Mouse (Mus musculus): ENCODE data around the gene Gm8126.
"Not testable (repeated sequence)": the region's sequence is repeated elsewhere in the genome, so short reads cannot be mapped to it uniquely, and the experiment has no call there.

Gm8126 gene

DNA sequence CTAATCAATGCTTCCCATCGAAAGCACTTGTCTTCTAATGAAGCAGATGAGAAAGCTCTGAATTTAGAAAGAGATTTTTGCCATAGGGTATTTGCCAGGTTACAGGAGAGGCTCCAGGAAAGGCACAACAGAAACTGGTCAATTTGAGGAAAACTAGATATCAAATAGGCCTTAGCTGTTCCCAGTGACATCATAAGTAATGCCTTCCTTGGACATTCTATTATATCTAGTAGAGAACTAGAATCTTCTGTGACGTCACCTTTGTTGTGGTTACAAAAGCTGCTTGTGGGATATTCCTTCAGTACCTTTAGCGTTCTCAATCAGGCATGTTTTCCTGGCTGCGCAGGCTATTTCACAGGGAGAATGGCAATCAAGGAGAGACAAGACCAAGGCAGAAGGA, at the start of gene Gm8126:
TSS of gene Gm8126 (plus strand) at position 301 of the 400 bp plus-strand sequence.
- DNase-seq: not testable (repeated sequence)

DNA sequence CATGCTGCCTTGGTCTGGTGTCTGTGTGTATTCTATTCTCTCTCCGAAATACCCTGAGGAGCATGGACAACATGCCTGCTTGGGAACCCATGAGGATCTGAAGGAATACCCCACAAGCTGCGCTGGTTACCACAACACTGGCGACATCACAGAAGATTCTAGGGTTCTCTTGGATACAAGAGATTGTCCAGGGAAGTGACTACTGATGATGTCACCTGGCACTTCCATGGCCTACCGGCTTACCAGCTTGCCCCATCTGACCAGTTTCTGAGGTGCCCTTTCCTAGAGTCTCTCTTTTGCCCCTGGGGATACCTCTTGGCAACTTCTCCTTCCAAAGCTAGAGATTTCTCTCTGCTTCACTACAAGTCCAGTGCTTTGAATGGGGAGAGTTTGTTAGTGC, 23.2 kb upstream of the Gm8126 start, which contains the start of gene Gm8122:
TSS of gene Gm8122 (minus strand) at position 101 of the 400 bp plus-strand sequence.
- not testable (repeated sequence) for DNase-seq

DNA sequence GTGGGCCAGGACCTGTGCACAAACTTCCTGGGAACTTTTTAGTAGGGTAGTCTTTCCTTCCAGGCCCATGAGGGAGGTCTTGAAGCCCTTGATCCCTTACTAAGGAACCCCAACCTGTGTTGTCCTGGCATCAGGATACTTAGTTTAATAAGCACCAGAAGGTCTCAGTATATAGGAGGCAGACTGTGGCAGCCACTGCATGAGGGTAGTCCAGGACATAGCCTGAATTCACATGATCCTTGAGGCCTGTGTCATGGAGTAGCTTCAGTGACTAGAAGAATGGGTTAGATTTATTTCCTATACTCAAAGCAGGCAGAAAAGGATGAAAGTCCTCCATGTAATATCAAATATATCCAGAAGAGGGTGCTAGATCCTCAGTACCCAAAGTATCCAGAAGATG, 20.7 kb upstream of the Gm8126 start:
- not testable (repeated sequence) for DNase-seq

DNA sequence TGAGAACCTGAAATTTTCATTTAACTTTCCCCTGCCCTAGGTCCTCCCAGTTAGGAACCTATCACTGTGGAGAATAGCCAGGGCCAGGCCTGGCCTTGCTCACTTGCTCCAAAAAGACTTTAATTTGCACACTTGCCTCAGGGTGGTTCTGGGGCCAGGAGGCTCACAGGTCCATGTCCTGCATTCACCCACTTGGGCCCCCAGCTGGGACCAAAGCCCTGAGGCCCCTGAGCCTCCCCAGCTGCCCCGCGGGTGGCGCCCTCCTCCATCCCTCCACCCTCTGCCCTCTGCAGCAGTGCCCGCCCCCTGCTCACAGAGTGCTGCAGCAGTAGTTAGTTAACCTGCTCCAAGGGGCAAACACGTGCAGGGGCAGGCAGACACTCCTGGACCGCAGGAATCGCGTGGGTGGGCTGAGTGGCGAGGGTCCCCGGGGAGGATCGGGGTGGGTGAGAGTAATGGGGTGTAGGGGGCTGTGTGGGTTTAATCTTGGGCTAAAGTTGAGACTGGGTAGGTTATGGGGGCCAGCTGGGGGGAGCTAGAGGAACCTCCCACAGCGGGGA, 8.8 kb upstream of the Gm8126 start:
- peak in 1 of 2 experiments; percentile 33 for DNase-seq

DNA sequence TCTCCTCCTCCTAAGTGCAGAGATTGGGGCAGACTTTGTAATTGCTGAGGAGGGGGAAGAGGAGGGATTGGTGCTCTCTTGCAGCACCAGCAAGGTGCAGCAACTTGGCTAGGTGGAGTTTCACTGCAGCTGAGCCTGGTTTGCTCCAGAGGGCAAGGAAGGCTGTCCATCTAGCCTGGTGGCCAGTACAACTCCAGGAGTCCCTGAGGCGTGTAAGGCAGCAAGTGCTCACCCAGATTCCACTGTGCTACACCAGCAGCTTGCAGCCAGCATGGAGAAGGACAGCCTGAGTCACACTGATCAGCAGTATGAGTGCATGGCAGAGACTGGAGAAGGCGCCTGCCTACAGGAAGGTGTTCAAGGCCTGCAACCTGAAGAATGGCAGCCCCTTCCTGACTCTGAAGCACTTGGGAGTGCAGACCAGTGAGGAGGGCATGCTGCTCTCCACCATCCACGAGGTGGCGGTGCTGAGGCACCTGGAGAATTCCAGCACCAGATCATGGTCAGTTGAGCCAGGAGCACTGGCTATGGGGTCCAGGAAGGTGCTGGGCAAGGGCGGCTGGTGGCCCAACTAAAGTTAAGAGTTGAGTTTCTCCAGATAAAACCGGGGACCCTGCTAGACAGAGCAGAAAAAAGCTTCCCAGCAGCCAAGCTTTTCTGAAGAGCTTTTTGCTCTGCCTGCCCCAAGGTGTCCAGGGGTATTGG, 7.7 kb upstream of the Gm8126 start:
- peak in 1 of 2 experiments; percentile 55 for DNase-seq

DNA sequence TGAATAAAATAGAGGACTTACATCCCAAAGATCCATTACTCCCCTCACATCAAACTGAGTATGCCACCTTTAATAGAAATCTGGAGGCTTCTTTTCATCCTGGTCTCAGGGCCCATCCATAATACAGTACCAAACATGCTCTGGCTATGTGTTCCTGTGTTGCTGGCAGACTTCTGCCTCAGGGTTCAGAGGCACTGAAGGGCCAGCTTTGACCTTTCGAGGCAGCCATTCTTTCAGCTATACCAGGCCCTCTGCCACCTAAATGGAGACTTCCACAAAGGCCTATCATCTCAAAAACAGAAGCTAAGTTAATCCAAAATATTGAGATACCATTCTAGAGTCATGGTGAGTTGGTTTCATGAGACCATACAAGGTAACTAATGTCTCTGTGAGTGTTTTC, 1.9 kb upstream of the Gm8126 start:
- not testable (repeated sequence) for DNase-seq

DNA sequence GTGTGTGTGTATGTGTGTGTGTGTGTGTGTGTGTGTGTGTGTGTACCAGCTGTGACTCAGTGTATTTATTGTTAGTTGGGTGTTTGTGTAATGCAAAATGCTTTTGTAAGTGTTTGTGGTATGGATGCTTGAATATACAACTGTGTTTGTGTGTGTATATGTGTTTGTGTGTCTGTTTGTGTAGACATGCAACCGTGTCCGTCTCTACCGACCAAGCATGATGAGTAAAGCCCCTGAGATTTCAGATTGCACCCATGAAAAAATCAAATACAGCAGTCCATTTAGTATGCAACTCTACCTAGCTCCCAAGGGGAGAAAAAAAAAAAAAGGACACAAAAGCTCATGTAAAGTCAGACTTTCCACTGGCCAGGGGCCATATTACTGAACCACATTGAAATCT, 5.0 kb downstream of the Gm8126 start:
- not testable (repeated sequence) for DNase-seq

DNA sequence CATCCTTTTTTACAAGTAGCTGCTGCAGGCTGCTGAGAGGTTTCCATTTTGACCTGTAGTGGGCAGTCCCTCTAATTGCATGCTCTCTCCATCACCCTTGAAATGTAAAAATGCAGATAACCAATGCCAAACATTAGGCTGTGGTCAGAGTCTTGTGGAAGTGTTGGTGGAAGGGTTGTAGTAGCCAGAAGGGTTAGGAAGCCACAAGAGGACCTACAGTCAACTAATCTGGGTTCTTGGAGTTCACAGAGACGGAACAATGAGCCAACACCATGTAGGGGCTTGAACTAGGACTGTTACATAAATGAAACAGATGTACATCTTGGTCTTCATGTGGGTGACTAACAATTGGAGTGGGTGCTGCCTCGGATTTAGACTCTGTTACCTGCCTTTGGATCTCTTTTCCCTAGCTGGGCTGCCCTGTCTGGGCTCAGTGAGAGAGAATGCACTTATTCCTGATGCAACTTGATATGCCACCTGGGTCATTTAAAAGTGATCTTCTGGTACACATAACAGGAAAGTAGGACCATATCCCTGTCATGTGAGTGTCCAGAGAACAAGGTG, 10.2 kb downstream of the Gm8126 start:
- DNase-seq: not testable (repeated sequence)

DNA sequence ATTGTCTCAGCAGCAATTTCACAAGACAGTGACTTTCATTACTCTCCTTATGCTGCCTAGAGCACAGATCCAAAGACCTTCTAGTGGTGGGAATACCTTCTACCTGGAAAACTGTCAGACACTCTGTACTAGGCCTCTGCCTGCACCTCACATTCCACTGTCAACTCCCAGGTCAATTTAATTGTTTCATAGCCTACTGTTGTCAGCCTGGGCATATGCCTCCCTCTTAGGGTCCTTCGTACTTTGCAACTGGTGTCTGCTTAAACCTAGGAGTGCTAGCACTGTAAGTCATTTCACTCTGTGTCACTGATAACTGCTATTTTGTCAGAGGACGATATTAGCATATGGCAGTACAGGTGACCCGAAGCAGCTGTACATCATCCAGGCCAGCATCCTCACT, 10.8 kb downstream of the Gm8126 start:
- not testable (repeated sequence) for DNase-seq

DNA sequence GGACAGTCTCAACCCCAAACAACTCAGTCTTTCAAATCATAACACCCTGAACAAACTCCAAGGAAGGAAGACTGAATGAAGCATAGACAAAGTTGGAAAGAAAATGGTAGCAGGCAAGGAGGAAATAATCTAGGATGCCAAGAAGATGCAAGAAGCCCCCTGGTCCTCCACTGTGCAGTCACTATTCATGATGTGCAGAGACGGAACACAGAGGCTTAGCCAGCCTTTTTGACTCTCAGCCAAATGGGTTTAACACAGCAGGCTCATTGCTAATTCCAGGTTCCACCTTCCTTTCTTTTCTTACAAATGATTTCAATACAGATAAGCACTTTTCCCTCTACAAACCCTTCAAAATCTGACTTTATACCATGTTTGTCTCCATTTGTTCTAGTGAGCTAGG, 14.7 kb downstream of the Gm8126 start:
- DNase-seq: not testable (repeated sequence)

DNA sequence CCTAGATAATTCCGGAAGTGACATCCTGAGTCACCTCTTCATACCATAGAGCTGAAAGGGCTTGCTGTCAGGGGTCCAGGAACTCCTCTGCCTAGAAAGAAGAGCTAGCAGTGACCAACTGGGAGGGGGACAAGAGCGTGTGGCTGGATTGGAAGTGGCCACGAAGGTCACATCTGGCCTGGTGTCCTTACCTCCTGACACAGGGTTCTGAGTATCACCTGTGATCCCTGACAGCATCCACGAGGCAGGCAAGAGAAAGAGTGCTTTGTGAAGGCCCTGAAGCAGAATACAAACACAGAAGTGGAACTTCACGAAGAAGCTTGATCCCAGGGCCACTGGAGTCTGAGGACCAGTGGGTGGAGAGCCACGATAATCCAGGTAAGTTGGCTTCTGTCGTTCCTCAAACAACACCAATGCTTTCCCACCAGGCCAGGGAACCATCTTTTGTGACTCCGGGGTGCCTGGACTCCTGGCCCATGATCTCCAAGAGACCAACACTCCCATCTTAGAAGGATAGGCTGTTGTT, 16.6 kb downstream of the Gm8126 start, which contains the start of gene Gm9732:
TSS of gene Gm9732 (plus strand) at position 51 of the 526 bp plus-strand sequence.
- not testable (repeated sequence) for DNase-seq

DNA sequence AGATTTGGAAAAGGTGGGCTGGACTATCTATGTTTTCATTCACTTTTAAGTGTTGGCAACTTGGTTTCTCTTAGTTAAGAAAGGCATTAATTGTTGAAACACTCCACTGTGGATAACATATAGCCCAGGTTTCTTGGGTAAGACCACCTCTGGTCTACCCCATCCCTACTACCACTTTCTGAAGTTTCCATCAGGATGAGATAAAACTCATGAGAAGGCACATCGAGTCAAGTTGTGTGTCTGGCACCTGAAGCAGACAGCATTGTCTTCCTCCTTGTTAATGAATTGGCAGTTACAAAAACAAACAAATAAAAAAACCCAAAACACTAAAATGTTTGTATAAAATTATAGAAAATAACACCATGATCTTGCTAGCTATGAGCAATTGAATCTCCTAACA, 17.3 kb downstream of the Gm8126 start:
- not testable (repeated sequence) for DNase-seq

DNA sequence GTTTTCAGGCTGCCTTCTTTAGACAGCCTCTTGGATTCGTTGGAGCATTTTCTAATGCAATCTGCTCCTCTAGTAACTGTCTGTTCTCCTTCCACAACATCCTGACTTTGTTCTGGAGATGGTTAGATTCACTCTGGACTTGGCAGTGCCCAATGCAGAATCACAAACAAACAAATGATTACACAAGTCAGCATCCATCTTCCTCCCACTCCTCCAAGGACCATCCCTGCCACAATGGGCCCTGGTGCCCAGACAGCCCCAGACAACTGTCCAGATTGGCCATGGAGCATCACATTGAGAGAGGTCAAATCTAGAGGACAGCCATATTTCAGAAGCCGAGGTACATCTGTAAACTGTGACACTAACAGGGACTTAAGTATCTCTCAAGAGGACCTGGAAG, 19.0 kb downstream of the Gm8126 start:
- DNase-seq: not testable (repeated sequence)

DNA sequence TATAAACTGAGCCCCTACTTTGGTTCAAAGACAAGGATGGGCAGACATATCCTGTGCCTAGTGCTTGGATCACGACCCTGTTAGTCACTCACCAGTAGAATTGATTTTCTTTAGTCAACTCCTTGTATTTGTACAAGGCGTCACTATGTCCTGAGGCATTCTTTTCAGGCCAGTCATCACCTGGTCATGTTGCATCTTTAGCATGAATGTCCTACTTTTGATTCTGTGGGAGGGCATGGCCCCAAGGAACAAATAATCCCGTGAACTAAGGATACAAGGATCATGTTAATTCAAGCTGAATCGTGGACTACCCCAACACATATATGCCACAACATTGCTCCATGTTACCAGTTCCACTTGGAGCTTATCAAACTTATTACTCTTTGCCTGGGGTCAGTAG, 19.7 kb downstream of the Gm8126 start:
- DNase-seq: not testable (repeated sequence)

DNA sequence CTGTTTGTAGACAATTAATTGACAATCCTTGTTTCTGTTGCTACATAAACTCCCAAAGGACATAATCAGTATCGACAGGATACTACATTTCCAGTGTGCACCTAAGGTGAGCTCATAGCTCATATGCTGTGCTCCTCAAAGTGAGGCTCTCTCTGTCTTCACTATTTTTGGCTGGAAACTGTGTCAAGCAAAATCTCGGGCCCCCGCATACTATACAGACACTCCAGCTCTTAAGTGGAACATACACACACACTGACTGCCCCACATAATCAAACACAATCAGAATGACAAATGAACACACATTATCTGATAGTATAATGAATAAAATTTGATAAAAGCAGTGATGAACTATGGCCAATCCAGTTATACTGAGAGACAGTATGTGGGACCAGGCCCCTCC, 20.2 kb downstream of the Gm8126 start:
- not testable (repeated sequence) for DNase-seq

DNA sequence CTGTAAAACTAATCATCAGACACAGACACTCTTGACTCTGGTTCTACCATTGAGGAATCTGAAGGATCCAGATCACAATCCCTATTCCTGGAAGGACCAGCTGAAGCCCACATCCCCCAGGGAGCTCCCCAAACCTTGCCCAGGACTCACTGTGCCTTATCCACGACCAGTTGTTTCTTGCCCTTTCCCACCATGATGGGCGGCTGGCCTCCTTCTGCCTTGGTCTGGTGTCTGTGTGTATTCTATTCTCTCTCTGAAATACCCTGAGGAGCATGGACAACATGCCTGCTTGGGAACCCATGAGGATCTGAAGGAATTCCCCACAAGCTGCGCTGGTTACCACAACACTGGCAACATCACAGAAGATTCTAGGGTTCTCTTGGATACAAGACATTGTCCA, 35.1 kb downstream of the Gm8126 start, which contains the start of gene Gm8127:
TSS of gene Gm8127 (minus strand) at position 330 of the 400 bp plus-strand sequence.
- not testable (repeated sequence) for DNase-seq

Measured in kidney, postnatal 36 days (tissue).